Mouse (Mus musculus) telencephalon, adult 2 months (tissue): Measurements from ENCODE around the gene Dpp10.

ENCODE experiments used
- DNase-seq: peaks from one replicate; pipeline ENCODE4 v3.0.0-alpha.2; 2011; ENCODE audit warnings: low read depth, low spot score

The Dpp10 gene

DNA sequence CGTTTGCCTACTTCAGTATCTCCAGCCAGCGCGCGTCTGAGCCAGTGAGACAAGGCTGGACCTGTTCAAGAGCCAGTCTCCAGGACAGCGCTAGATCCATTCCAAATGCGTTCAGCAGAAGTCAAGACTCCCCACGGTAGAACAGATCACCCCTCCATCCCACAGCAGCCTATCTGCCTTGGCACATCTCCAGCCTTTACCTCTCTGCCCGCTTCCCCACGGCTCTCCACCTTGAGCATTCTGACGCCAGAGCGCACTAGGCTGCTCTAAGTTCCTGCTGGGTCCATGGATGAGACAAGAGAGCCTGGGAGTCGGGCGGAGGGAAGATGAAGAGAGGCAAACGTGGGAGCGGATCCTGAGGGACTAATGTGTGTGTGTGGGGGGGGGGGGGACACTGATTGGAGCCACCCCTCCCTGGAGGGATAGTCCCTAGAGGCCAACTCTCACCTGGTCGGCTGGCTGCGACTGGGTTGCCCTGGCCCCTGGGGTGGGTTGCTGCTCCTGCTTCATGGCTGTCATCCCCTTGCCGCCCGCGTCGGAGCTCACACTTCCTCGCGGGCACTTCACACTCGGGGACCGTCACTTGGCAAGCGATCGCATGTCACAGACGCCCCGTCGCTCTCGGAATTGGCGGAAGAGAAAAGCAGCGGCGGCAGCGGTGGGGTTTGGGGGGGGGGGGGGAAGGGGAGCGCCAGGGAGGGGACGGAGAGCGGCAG lies at the start of gene Dpp10:
TSS of gene Dpp10 (minus strand) at position 635 of the 716 bp plus-strand sequence.
- peak; percentile 41 for DNase-seq

DNA sequence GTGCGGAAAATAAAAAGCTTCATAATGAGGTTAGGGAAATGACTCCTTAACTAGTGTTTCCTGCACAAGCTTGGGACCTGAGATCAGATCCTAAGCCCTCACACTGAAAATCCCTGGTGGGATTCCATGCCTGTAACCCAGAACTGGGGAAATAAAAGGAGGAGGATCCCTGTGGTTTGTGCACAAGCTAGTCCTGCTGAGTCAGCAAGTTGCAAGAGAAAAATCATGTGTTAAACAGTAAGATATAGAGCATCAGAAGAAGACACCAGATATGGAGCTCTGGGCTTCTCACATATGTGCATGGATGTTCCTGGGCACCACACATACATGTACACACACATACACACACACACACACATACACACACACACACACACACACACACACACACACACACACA lies 3.2 kb upstream of the Dpp10 start:
- no peak for DNase-seq

DNA sequence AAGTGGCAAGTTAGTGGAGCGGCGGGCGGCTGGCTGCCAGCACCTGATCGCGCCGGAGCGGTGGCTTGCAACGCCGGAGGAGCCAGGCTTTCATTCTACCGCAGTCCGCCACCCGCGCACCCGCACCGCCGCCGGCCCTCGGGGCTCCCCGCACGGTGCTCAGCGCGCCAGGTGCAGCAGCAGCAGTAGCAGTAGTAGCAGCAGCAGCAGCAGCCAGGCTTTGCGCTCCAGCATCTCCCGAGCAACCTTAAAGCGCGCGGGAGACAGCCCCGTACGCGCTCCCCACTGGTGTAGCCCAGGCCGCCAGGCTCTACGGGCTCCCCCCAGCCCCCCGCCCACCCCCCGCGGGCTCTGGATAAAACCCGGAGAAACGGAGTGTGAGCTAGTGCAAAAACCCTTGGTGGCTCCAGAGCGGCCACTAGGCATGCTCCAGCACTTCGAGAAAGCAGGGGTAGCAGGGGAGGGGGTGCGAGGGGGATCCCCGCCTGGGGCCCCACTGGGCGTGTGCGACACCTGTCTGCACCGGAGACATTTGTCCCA lies 472 bp upstream of the Dpp10 start:
- peak; percentile 52 for DNase-seq

DNA sequence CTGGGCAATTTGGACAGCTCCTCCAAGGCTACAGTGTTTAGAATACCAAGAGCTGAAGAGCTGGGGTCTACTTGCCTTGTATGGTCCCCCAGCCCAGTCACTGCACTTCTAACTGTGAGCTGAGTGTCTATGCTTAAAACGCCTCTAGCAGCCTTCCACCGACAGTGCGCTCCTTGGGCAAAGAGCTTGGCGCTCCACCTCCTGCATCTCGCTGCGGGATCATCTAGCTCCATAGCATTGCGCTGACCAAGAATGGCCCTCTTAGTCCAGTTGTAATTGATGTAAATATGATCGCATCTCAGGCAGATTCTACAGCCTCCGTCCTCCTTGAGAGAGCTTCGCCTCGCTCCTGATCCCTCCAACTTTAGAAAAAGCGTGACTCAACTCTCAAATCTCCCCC lies 1.2 kb downstream of the Dpp10 start:
- DNase-seq: peak; percentile 24

DNA sequence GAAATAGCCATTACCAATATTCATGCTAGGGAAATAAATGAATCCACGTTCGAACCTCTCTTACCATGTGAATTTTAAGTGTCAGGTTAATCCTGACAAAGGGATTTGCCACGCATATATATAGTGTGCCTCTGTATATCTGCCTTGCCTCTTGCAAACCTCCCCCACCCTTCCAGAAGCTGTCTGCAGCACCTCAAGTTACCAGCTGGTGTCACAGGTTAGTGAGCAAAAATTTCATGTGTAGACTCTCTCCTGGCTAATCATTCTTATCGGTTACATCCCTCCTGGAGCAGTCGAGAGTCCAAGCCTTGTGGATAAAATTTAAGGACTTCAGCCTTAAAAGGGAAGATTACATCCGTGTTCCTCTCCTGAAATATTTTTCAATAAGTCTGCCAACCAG lies 1.9 kb downstream of the Dpp10 start:
- DNase-seq: peak; percentile 32

DNA sequence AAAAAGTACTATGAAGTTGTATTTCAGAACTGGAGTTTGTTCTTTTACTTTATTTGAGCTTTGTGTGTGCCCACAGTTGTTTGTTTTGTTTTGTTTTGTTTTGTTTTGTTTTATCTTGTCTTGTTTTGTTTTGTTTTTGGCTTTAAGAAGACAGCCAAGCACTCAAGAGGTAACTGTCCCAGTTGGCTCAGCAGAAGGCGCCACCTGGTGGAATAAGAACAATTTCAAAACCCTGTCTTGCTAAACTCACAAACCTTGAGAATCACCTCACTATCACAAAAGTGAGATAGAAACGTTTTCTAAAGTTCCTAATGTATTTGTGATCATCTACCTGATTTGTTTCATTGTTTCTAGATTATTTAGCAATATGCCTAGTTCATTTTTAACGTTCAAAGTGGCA lies 3.8 kb downstream of the Dpp10 start:
- DNase-seq: peak; percentile 52

DNA sequence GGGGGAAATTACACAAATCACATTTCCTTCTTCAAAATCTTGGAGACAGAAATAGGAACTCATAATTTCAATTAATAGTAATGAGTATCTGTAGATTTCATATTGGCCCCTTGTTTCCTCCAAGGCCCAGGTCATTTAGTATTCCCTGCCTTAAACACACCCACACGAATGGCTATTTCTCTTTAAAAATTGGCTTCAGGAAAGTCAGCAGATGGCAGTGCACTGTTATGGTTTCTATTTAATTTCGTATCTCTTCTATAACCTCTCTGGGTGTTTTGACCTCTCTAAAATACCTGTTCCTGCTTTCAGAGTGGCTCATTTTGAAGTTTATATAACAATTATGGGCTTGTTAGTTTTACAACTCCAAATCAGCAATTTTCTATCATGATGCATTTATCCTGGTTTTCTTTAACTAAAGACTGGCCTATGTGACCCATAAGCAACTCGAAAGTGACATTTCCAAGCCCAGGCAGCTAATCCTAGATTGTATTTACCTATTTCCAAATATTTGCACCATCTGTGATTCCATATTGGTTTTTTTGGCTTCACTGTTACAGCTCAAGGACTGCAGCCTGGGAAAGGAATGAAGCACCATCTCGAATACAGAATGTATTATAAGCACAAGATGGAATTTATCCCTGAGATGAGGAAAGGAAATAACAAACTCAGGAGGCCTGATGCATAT lies 9.9 kb downstream of the Dpp10 start:
- no peak for DNase-seq

DNA sequence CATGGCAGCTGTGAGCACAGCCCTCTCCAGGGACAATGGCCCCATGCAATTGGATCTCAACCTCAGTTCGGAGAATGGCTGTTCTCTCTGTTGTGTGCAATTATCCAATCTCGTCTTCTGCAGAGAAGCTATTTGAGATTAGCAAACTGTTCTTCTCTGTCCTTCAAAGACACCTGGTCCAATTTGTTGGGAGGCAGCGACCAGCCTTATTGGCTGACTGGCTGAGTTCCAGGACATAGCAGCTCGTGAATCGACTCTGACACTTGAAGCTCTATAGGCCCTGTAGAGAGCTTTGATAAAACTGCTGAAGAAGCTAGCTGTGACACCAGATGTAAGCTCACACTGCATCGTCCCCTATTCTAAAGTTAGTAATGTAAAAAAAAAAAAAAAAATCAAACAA lies 12.7 kb downstream of the Dpp10 start:
- DNase-seq: peak; percentile 36

DNA sequence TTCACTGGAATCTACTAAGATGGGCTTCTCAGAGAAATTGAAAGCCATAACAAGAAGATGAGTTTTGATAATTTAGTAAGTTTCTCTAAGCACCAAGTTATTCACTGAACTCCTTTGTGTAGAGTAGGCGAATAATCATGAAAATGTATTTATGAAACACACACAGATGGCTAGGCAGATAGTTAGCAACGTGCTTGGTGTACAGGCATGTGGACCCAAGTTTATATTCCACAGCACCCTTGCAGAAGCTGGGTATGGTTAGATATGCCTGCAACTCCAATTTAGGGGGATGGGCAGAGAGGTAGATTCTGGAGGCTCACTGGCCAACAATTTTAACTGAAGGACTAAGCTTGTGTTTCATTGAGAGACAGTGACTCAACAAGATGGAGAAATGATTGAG lies 13.4 kb downstream of the Dpp10 start:
- DNase-seq: peak; percentile 32

DNA sequence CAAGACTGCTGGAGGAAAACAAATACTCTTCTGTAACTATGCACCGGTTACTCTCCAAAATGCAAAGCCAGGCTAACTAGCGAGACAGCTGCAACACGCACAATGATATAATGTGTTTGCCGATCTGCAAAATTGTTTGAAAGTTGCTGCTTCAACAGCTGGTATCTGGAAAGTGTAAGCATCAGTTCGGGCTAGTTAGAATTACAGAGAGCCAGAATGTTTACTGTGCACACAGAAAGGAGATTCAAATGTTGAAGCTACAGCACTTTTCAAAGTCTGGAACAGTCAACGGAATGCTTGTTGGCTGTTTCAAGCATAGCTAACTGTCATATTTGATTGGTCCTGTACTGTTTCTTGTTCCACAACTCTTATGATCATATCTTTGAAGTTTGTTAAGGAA lies 42.6 kb downstream of the Dpp10 start:
- DNase-seq: peak; percentile 11

DNA sequence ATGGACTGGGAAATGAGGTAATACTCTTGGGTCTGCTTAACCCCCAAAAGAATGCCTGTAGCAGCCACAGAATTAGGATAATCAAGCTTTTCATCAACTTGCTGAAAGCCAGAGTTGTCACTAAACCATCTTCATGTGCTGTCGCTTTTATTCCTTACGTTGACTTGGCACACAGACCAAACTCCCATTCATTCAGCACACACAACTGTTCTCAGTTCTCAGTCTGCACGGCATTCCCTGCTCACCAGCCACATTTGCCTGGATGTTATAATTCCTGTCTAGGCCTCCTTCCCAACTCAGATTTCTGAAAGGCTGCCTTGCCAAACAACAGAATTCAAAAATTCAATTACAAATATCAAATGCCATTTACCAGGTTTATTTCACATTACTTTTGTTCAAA lies 49.6 kb downstream of the Dpp10 start:
- DNase-seq: no peak

DNA sequence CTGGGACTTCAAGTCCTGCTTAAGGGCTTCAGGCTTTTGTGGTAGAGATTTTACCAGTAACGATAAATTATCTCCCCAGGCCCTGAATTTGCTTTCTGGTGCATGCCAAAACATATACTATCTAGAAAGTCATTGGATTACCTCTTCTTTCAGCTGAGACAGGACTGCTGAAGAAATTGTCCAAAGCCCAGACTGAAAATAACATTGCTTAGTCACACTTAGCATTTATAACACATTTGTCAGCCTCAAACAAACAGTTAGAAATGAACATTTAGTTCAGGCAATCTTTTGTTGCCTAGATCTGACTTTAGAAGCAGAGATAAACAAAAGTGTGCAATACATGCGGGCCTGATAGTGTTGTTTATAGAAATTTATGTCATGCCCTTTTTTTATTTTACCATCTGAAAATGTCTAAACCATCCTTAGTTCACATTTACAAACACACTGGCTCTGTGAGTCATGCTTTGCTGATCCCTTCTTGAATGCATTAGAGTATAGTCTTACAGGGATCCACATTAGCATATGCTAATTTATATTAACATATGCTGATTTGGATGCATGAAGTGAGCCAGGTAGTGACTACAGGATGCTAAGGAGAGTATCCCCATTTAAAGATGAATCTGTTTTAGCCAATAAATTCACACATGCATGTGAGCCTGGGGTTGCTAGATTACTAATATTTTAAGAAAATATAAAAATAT lies 59.9 kb downstream of the Dpp10 start:
- no peak for DNase-seq

DNA sequence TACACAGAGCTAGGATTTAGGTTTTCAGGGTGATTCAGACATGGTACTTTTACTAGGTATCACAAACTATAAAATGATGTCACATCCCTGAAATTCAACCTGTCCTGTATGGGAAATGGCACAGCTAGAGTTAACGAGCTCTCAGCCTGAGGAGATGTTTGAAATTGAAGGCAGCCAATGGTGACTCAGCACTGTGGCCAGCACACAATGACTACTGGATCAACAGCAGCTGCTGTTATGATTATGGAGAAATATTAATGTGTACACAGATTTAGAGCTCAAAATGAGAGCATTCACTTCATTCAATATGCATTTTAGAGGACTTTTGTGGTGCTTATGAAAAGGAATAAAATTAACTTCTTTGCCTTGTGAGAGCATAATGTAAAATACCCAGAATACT lies 66.8 kb downstream of the Dpp10 start:
- no peak for DNase-seq

DNA sequence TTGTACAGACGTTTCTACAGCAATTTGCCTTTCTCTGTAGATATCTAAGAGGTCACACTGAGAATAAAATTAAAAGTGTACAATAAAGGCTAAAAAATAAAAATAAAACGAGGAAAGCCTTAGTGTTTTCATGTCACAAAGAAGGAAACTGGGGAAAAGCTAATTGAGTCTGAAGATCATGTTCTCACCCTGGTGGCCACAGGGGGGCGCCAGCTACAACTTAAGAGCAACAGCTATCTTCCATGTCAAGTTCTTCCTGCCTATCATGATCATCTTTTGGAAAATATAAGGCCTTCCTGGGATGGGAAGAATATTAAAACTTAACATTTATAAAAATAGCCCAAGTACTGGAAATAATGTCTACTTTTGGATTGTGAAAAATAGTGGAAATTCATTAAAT lies 70.7 kb downstream of the Dpp10 start:
- DNase-seq: no peak

DNA sequence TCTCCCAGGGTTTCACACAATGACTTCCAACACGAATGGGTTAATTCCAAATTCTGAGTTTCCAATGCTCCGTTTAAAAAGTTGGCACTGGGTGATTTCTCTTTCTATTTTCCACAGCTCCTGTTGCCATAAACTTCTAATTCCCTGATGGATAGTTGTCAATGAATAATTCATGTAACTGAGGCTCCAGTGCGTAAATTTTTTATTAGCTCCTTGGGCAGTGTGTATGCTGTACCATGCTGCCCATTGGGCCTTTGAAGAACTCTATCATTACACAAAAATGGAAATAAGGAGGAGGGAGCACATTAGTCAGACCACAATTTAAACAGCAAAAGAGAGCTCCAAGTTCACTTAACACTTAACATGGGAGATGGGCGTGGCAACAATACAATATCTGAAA lies 99.2 kb downstream of the Dpp10 start:
- DNase-seq: no peak

DNA sequence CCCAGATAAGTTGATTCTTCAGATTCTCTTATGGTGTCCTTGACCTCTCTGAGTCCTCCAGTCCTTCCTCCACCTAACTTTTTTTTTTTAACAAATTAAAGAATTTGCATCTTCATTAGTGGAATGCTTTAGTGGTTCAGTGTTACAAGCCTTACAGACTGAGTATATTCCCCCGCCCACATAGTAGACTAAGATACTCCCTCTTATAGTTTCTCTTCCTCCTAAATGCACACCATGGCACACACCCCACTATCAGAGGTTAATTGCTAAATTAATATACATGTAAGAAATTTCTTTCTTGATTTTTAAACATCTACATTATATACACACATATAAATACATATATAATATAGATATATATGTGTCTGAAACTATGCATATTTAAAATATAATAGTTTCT lies 104.5 kb downstream of the Dpp10 start:
- no peak for DNase-seq

DNA sequence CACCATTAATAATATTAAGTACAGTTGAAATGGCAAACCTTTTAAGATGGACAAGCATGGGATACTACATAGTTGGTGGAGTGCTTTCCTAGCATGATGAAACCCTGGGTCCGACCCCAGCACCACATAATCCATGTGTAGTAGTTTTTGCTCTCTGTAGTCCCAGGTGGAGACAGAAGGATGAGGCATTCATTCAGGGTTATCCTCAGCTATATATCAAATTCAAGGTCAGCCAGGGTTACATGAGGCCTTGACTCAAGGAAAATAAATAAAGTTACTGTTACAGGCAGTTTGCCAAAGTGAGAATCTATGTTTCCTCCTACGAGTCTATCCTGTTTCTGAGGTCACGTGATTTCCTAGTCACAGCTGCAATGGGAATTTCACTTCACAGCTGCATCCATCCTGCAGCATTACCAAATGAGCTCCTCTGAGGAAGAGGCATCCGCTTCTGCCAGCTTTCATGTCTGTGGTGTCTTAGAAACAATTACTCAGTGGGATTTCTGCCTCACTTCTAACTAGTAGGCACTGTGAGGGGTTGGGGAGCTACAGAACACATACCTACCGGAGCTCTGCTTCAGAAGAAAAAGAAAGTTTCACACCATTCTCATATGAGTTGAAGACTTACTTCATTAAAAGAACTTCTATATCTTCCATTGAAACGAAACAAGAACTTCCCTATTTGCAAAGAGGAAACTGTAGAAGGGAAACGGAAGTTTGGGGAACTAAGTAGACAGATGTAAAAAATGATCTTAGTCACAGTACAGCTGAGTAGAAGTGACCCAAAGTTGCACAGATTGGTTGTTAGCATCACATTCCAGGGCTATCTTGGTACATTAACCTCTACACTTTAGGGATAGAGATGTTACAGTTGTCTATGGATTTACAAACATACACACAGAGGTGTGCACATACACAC lies 111.3 kb downstream of the Dpp10 start:
- DNase-seq: peak; percentile 22

DNA sequence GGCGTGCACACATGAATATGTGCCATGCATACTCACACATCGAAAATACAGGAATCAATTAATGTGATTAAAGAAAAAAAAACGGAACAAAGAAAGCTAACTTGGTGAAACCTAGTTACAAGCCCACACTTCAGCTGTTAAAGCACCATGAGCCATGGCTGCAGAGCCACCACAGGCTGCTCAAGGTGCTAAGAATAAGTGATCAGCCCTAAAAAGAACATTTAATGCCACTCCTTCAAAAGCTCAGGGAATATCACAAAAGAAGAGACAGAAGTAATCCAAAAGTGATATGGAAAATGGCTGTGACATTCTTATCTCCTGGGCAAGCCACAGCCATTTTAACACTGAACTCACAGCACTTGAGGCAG lies 117.4 kb downstream of the Dpp10 start:
- DNase-seq: peak; percentile 42

DNA sequence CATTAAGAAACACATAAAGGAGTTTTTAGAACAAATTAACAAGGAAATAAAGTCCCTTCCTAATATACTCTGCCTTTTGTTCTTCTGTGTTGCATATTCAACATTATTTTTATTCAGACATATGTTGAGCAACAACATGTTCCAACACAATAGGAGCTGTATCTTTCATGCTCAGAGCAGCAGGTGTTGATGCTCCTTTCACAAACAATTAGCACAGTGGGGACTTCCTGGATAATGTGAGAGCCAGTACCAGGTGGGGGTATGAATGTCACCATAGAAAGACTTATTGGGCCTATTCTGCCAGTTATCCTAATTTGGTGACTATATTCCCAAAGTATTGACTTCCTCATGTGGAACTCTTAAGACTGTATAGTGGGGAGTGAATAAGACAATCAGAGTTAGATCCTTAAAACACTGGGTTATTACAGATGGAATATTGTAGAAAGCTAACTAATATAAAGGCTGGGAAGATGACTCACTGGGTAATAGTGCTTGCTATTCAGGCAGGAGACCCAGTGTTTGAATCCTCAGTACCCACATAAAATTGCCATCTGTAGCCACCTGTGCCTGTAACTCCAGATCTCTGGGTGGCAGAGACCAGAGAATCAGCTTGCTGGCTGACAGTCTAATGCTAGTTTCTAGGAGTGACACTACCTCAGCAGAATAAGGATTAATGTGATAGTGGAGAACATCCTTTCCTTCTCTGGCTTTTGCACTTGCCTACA lies 117.9 kb downstream of the Dpp10 start:
- no peak for DNase-seq

DNA sequence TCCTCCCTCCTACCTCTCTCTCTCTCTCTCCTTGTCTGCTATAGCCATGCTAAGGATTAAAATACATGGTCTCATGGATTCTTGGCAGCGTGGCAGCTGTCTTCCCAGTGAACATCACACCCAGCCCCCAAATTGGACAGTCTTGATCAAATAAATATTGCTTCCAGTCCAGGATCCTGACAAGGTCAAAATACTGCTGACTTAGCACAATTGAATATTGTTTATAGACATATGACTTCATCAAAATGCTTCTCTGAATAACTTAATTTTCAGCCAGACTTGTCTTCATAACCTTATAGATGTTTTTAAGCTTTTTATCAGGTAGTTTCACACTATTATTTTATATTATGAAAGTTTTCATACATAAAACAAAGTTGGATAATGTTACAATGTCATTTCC lies 120.5 kb downstream of the Dpp10 start:
- no peak for DNase-seq

DNA sequence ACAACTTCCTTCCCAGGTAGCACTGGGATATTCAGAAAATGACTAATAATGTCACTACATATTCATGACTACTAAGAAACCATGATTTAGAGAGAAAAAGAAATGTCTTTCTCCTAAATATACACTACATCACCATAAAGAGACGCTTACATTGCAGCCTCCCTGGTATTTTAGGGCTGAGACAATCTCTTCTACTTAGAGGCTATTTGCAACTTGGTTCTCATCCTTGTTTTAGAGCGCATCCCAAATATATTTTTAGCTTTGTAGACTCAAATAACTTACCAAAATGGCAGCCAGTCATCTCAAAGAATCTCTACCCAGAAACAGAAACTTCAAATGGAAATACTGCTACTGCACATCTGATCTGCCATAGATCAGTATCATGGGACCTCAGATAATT lies 121.5 kb downstream of the Dpp10 start:
- peak; percentile 69 for DNase-seq
